Mouse (Mus musculus): ENCODE measurements at regions not wholly inside any gene's neighbourhood (a gene's known extent, or its start where the extent isn't known, plus 50 kb on each side); places are given as distances from the start of the nearest gene placed in this dataset.

GRCm38 (mm10) chr4:93986189-93986588, 570.2 kb upstream of the Gm10306 start:
- DNase-seq (ENCODE audit: low read depth, low spot score): no peak

DNA sequence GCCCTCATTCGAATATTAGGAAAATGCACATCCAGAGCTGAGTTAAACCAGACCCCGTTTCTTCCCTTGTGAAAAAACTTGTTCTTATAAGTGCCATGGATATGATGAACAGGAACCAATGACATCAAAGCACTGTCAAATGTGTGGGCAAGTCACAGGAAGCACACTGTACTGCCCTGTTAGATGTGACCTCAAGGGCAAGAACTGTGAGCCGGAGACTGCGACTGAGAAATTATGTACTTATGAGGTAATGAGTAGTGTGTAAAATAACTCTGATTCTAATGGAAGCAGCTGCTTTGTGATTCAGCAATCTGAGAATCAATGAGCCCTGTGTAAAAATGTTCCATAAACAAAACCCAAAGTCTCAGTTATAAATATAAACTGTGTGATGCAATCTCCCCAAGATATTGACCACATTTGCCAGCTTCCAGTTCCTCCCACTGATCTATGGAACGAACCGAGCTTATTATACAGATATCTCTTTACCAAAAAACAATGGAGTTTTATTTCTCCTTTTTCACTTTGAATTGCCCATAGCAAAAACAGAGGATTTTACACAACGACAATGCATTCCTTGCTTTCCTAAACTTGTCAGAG, 566.0 kb upstream of the Gm10306 start:
- DNase-seq (ENCODE audit: low read depth, low spot score): no peak

- no peak for DNase-seq (ENCODE audit: low read depth, low spot score)
Observed at GRCm38 (mm10) chr4:94005818-94006217, 550.5 kb upstream of the Gm10306 start.

- DNase-seq (ENCODE audit: low read depth, low spot score): peak; percentile 9
Observed at GRCm38 (mm10) chr4:94007088-94007768, 549.1 kb upstream of the Gm10306 start.

- DNase-seq (ENCODE audit: low read depth, low spot score): no peak
Observed at GRCm38 (mm10) chr4:94015713-94016112, 540.6 kb upstream of the Gm10306 start.

DNA sequence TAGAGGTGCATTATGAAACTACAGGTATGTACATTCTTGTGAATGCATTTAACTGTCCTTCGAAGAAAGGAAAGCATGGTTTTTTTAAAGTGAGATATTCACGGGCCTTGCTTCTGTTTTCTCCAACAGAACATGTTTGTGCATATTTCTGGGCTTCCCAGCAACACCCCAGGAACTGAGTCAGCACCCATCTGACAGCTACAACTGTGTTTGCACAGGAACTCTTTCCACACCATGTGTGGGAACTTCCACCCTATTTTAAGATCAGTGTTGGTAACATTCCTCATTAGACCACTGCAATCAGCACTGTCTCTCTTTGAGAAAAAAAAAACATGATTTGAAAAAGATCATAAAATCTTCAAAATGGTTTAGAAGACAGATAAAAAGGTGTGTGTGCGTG, 538.6 kb upstream of the Gm10306 start:
- no peak for DNase-seq (ENCODE audit: low read depth, low spot score)

- DNase-seq (ENCODE audit: low read depth, low spot score): no peak
Observed at GRCm38 (mm10) chr4:94049629-94050310, 506.6 kb upstream of the Gm10306 start.

DNA sequence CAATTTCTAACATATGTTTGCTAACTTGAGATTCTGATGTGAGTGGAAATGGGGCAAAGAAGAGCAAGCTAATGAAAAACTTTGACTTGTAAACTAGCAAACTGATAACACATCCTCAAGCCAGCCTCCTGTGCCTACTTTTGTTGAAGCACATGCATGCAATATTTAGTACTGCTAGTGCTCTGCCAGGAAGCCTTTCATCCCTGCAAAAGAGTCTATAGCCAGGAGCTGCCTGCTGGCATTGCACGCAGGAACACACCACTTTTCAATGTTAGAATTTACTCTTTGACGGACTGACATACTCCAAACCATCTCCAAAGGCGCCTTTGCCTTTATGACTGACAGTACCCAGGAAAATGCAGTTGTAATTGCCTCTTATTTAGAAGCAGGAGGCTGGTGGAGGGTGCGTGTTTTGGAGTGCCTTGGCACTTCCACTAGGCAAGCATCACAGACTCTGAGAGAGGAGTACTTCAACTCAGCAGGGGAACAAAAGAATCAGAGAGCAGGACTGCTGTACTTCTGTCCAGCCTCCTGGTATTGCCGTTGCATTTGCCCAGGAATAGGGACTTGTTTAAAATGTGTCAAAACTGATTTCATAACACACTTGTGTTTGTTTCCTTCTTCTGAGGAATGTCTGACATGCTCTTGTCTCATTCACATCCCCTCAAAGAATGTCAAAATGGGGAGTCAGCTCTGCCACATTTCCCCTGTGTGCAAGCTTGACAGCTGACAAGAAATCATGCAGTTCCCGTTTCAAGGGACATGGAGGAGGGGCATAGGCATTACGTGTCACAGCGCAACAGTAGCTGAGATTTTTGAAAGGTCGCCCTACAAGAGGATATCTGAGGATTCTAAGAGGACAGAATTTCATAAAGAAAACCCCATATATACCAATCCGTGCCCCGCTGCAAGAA, 503.8 kb upstream of the Gm10306 start:
- no peak for DNase-seq (ENCODE audit: low read depth, low spot score)

GRCm38 (mm10) chr4:94073178-94073870, 483.0 kb upstream of the Gm10306 start:
- no peak for DNase-seq (ENCODE audit: low read depth, low spot score)

DNA sequence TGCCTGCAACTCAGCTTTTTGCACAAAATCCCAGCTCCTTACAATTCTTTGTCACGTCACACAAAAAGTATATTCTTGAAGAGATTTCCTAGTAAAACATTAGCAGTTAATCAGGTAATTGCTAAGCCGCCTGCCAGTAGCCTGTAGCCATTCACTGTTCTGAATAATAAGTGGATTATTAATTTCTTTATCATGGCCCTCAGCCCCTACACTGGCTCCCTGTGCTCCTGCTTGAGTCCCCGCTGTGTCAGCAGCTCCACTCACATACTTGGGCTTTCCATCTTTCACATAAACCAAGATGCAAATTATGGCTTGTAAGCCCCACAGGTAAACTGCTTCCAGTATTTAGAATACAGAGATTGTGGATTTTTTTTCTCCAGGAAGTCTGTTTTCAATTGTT, 473.5 kb upstream of the Gm10306 start:
- DNase-seq (ENCODE audit: low read depth, low spot score): no peak

DNA sequence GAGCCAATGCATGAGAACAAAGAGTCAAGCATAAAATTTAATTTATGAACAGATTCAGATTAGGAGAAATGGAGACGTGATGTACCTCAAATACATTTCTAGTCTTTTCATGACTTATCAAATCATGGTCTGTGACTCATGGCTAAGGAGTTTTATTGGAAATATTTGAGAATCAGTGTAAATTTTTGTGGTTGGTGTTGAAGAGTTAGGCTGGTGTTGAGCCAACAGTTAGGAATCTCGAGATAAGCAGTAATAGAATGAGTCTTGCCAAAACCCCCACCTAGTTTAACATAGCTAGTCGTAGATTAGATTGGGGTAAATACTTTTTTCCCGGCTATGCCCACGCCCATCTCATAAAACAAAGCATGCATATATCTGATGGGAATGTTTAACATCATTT, 462.0 kb upstream of the Gm10306 start:
- DNase-seq (ENCODE audit: low read depth, low spot score): no peak

DNA sequence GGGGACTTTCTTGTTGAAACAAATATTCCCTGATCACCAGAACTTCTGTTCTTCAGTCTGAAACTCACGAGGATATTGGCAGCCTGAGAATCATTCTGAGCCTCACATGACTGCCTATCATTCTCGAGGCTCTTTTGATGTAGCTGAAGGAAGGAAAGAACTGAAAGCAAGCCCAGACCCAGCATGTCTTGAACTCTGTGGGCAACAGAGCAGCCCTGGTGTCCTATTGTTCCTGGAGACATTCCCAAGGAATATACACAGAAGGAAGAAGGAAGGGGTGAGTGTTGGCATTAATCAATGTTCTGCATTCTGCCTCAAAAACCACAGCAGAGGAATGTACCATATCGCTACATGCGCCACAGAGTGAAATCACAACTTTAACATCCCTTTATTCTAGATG, 449.4 kb upstream of the Gm10306 start:
- no peak for DNase-seq (ENCODE audit: low read depth, low spot score)

- no peak for DNase-seq (ENCODE audit: low read depth, low spot score)
Observed at GRCm38 (mm10) chr4:94116881-94117280, 439.5 kb upstream of the Gm10306 start.

DNA sequence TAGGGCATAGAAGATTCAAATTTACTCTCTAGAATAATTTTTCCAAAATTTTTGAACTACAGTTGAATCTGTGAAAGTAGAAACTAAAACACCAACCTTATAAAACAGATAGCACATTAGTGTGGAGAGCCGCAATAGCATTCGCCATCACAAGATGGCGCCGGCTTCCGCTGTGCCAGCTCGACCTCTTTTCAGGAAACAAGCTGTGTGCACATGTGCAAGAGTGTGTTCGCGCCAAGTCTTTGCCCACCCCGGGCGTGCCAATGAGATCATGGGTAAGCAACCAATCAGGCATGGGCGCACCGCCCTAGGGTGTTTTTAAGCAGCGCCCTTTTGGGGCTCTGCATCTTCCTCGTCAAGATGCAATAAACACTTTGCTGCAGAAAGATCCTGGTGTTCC, 432.2 kb upstream of the Gm10306 start:
- DNase-seq (ENCODE audit: low read depth, low spot score): no peak

GRCm38 (mm10) chr4:94137921-94138320, 418.4 kb upstream of the Gm10306 start:
- DNase-seq (ENCODE audit: low read depth, low spot score): no peak

DNA sequence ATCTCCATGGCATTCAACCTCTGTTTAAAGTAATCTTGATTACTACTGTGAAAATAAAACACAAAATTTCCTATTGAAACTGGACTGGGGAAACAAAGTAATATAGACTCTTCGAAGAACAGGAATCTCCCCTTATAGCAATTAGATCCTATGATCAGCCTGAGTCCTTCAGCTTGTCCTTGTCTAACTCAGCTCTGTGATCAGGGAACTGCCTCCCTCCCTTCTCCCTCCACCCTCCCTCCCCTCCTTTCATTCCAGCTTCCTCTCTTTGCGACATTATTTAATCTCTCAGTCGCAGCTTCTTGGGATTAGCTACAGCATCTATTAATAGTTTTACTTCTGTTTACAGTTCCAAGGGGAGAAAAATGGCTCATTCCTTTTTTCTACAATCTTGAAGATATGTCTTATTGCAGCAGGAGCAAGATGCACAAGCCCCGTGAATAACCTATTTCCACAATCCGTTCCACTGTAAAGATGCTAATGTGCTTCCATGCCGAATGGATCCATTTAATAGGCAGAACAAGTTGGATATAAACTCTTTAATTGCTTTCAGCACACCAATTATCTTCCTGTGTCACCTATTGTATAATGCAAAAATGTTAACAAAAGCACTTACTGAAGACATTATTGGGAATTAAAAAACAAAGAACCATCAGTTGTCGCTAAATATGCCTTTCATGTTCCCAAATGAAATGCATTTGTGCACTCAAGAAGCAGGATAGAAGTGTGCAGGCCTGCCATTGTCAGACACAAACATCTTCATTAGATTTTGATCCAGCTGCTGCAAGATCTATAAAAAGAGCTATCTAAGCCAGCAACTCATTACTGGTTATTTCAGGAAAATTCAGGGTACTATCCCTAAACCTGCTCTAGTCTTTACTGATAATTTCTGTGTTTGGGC, 411.2 kb upstream of the Gm10306 start:
- DNase-seq (ENCODE audit: low read depth, low spot score): no peak

- DNase-seq (ENCODE audit: low read depth, low spot score): no peak
Observed at GRCm38 (mm10) chr4:94147964-94148533, 408.3 kb upstream of the Gm10306 start.

- no peak for DNase-seq (ENCODE audit: low read depth, low spot score)
Observed at GRCm38 (mm10) chr4:94149056-94149455, 407.3 kb upstream of the Gm10306 start.

DNA sequence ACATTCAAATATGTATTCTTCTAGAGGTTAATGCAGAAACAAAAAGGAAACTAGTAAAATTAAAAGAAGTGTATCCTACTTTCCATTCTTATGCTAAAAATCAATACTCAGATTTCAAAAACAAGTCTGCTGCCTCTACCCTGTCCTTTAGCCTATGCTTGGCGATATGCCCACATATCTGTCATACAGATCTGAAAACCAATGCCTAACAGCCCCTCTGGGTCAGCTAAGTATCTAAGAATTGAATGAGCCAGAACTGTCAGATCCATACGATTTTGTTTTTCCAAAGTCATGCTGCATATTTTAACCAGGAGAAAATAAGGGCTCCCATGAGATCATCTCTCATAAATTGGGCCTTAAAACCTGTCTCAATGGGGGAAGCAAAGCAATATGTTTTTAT, 395.7 kb upstream of the Gm10306 start:
- DNase-seq (ENCODE audit: low read depth, low spot score): no peak

DNA sequence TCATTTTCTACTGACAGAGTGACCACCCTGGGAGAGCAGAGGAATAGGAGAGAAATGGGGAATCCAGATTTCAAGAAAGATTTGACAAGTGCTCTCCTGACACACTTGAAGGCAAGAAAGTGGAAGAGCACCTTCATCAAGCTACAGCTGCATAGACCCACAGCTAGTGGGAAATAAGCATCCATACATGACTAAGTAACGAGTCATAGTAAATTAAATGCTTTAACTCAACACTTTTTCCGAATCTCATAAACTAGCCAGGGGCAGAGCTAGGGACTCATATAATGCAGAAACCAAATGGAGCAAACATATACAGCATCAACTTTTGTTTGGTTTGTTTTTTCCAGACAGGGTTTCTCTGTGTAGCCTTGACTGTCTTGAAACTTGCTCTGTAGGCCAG, 383.2 kb upstream of the Gm10306 start:
- DNase-seq (ENCODE audit: low read depth, low spot score): no peak
